Mouse (Mus musculus) kidney, embryonic 16.5 days (tissue): ENCODE data around the gene Tescl. TPM values are rescaled to one million over a fixed set of nuclear protein-coding genes. Genes with fewer than 3 reads are reported as not detected.
A peak's percentile ranks its signal among the peaks of the same experiment; 100 is the strongest.

Experiments used
- ATAC-seq: fragments of 200-750 bp; cut with Nextera tagmentation; 2 replicates; pipeline ENCODE4 v1.8.0; 2017; ENCODE audit warnings: moderate TSS enrichment; ENCODE audit not compliant: low FRiP score, low TSS enrichment
- H3K27ac ChIP-seq: fragments of 300-500 bp; sonication (generic); 2 replicates; pipeline ENCODE4 v1.5.1; 2014; ENCODE audit warnings: low read length
- H3K27me3 ChIP-seq: fragments of 300-500 bp; sonication (generic); 2 replicates; pipeline ENCODE4 v1.6.1; 2014; ENCODE audit warnings: low read length, control low read depth, mixed read lengths; ENCODE audit not compliant: insufficient read depth
- H3K36me3 ChIP-seq: fragments of 300-500 bp; sonication (generic); 2 replicates; pipeline ENCODE4 v1.6.1; 2014; ENCODE audit warnings: low read length, control low read depth, mixed read lengths; ENCODE audit not compliant: insufficient read depth
- H3K4me1 ChIP-seq: fragments of 300-500 bp; sonication (generic); 2 replicates; pipeline ENCODE4 v1.6.1; 2014; ENCODE audit warnings: low read length, control low read depth, mixed read lengths; ENCODE audit not compliant: insufficient read depth
- H3K4me2 ChIP-seq: fragments of 300-500 bp; sonication (generic); replicated peaks from 2 replicates; pipeline ENCODE4 v1.6.1; 2014; ENCODE audit warnings: low read depth, low read length
- H3K4me3 ChIP-seq: fragments of 300-500 bp; sonication (generic); 2 replicates; pipeline ENCODE4 v1.5.1; 2014; ENCODE audit warnings: mild to moderate bottlenecking, low read length
- H3K9ac ChIP-seq: fragments of 300-500 bp; sonication (generic); replicated peaks from 2 replicates; pipeline ENCODE4 v1.6.1; 2014; ENCODE audit warnings: low read length
- H3K9me3 ChIP-seq: fragments of 300-500 bp; sonication (generic); 2 replicates; pipeline ENCODE4 v1.6.1; 2016; ENCODE audit warnings: low read length, control low read depth
- WGBS: fragments of 180-500 bp; shearing (Covaris S2); extraction: QIAGEN DNeasy Blood & Tissue Kit; methylation state at CpG from one replicate; pipeline ENCODE4 v1.1.7; 2014; 5-methylcytosine and 5-hydroxymethylcytosine counted together
- polyA plus RNA-seq: library from polyadenylated mRNA; unstranded; fragments of >200 nt; fragmentation: Nextera tagmentation; extraction: Ambion mirVana; gene quantifications from 2 replicates; pipeline ENCODE4 v1.2.1, GENCODE M21; 2015

Tescl gene
- polyA plus RNA-seq: 0.19 and 0.42 TPM in 2 replicates

DNA sequence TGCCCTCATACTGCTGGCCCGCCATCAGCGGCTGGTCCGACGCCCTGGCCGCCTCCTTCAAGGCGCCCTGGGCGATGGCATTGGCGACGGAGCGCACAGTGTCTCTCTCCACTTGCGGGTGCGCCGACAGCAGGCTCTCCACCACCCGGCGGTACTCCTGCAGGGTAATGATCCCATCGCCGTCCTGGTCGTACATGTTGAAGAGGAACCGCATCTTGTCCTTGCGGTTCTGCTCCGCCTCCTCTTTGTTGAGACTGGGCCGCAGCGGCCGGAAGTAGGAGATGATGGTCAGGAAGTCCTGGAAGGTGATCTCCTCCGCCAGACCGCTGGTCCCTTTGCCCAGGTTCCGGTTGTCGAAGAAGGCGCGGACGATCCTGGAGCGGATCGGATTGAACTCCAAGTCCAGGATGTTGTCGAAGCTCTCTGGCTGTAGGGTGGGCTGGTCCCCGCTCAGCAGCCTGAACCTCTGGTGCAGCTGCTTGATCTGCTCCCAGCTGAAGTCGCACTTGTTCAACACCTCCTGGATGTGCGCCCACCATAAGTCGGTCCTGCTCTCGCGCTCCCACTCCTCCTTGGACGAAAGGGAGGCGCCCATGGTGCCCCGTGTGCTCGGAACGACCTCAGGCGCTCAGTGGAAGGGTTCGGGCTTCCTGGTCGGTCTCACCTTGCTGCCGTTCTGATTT is at the start of gene Tescl:
Gene Tescl, minus strand, starts transcription at position 633 of the 683 bp plus-strand sequence.
- ATAC-seq: no peak
- 0 out of 2 replicates have a peak, but pooled peaks cover 2% of the 10 kb centered on the region for H3K9me3 ChIP-seq
- 0 out of 2 replicates have a peak within 1 kb of the TSS, but pooled peaks have one; percentile 11 for H3K9ac ChIP-seq
- H3K27ac ChIP-seq: no peak within 1 kb of the TSS
- no peaks in the 10 kb centered on the region for H3K4me1 ChIP-seq
- no peaks in the 10 kb centered on the region for H3K36me3 ChIP-seq
- H3K4me2 ChIP-seq: peak within 1 kb of the TSS; percentile 41
- H3K27me3 ChIP-seq: peaks cover 10% of the 10 kb centered on the region
- WGBS: 41% methylated on average over 49 of the region's 49 CpGs
- H3K4me3 ChIP-seq: peak within 1 kb of the TSS; percentile 19

DNA sequence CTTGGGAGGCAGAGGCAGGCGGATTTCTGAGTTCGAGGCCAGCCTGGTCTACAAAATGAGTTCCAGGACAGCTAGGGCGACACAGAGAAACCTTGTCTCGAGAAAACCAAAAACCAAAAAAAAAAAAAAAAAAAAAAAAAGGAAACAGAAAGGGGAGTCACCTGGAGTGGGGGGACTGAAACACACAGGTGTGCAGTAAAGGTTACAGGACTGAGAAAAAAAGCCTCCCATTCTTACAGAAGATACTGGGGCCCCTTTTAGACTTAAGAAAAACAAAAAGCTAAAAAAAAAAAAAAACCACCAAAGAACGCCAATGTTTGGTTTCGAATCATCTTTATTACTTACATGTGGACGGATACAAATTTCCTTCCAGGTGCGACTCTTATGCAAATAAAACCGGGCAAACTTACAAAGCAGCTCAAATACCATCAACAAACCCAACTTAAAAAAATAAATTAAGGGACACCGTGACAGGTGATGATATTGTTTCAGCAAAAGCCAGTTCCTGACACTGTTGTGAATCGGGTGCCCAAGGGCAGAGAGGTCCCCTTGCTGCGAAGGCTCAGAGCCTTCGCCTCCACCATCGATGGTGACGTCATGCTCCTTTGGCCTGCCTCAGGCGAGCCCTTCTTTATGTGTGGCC is 49.1 kb upstream of the Tescl start:
- WGBS: 81% methylated on average over 16 of the region's 16 CpGs
- no peak for ATAC-seq

DNA sequence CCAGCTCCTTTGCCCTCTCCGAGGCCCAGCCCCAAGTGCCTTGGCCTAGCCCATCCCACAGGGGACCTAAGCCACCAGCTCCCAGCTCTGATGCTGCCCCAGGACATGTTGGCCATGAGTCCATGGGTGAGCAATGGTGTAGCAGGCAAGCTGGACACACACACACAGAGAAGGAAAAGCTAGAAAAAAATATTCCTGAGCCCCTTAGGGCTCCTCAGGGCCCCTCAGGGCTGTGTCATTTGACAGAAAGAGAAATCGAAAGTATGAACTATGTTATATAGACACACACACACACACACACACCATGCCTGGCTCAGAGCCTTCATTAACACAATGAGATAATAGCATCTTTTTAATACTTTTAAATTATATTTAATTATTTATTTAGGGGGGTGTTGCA is 46.6 kb upstream of the Tescl start:
- ATAC-seq: no peak
- 60% methylated on average over 2 of the region's 2 CpGs for WGBS
- peaks cover 17% of the 10 kb centered on the region for H3K4me1 ChIP-seq

More for the DNA sequence above, 49.1 kb upstream of the Tescl start:
- no peak overlapping the region for H3K27ac ChIP-seq
- H3K27me3 ChIP-seq: no peaks in the 10 kb centered on the region
- no peak overlapping the region for H3K4me3 ChIP-seq
- peaks cover 7% of the 10 kb centered on the region for H3K4me1 ChIP-seq
- no peak overlapping the region for H3K4me2 ChIP-seq
- no peaks in the 10 kb centered on the region for H3K36me3 ChIP-seq
- no peaks in the 10 kb centered on the region for H3K9me3 ChIP-seq
- no peak overlapping the region for H3K9ac ChIP-seq

DNA sequence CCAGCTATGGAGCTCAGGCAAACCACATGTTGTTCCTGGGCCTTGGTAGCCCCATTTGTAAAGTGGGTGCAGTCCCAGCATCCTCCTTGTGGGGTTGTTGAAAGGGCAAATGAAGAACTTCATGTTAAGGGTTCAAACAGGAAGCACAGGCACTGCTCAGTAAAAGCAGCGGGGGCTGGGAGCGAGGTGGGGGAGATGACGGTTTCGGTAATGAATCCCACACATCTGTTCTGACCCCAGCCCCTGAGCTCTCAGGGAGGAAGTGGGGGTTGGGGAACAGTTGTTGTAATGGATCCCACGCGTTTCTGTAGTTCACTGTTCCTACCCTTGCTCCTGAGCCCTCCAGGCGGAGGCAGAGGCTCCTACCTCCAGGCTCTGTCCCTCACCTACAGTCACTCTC is 46.2 kb upstream of the Tescl start:
- no peak overlapping the region for H3K4me3 ChIP-seq
- WGBS: 14% methylated on average over 7 of the region's 7 CpGs
- 0 out of 2 replicates have a peak overlapping the region, but pooled peaks have one; percentile 16 for H3K9ac ChIP-seq
- ATAC-seq: no peak
- peaks cover 17% of the 10 kb centered on the region for H3K4me1 ChIP-seq
- H3K27me3 ChIP-seq: no peaks in the 10 kb centered on the region
- H3K9me3 ChIP-seq: no peaks in the 10 kb centered on the region
- no peaks in the 10 kb centered on the region for H3K36me3 ChIP-seq
- no peak overlapping the region for H3K4me2 ChIP-seq
- 0 out of 2 replicates have a peak overlapping the region, but pooled peaks have one; percentile 3 for H3K27ac ChIP-seq

More for the DNA sequence above, 46.6 kb upstream of the Tescl start:
- no peak overlapping the region for H3K4me3 ChIP-seq
- H3K9me3 ChIP-seq: no peaks in the 10 kb centered on the region
- H3K27me3 ChIP-seq: no peaks in the 10 kb centered on the region
- H3K9ac ChIP-seq: 0 out of 2 replicates have a peak overlapping the region, but pooled peaks have one; percentile 16
- no peaks in the 10 kb centered on the region for H3K36me3 ChIP-seq
- H3K27ac ChIP-seq: no peak overlapping the region
- no peak overlapping the region for H3K4me2 ChIP-seq

DNA sequence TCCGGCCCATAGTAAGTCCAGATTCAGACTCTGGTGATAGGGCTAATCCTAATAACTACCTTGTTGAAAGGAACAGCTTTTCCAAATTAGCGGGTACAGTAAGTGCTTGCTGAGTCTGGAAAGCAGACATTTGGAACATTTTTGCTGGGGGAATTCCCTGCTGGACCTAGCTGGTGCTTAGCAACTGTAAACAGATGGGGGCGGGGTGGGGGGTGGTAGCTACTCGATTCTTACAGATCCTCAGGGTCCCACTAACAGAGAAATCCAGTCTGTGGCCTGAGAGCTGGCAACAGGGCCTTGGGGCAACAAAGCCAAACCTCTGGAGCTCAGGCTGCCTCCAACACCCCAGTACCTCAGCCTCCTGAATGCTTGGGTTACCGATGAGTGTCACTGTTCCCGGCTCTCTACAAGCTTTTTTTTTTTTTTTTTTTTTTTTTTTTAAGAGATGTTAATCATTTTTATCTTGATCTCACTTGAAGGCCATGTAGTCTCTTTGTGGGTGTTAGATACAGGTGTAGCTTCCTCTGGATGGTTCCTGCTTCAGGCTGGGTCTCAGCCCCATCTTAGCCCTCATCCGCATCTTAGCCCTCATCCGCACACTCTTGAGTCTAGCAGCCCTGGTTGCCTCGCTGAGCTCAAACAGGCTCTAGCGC is 44.4 kb upstream of the Tescl start:
- Histone ChIP-seq H3K4me2 (no peak overlapping the region), H3K36me3 (no peaks in the 10 kb centered on the region), H3K27me3 (no peaks in the 10 kb centered on the region), H3K9ac (no peak overlapping the region), H3K9me3 (no peaks in the 10 kb centered on the region), H3K27ac (no peak overlapping the region), H3K4me3 (no peak overlapping the region), H3K4me1 (peaks cover 21% of the 10 kb centered on the region)
- no peak for ATAC-seq
- WGBS: 66% methylated on average over 10 of the region's 10 CpGs

DNA sequence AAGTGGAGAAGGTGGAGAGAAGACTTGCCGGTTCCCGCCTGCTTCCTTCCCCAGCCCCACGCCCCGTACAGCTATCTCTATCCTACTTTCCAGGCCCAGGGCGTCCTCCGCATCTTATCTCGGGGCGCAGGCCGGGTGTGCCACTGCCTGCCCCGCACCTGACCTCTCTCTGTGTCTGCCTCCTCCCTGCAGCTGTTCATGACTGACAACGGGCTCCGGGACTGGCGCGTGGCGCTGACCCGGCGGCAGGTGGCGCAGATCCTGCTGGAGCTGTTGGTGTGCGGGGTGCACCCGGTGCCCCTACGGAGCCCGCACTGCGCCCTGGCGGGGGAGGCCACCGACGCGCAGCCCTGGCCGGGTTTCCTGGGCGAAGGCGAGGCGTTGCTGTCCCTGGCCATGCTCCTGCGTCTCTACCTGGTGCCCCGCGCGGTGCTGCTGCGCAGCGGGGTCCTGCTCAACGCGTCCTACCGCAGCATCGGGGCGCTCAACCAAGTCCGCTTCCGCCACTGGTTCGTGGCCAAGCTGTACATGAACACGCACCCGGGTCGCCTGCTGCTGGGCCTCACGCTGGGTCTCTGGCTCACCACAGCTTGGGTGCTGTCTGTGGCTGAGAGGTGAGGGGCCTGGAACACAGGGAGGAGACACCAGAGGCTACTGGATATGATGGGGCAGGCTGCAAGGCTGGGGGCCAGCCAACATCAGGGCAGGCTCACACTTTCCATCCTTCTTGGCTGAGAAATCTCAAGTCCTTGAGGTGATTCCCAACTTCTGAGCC is 43.5 kb upstream of the Tescl start:
- Histone ChIP-seq H3K27me3 (no peaks in the 10 kb centered on the region), H3K9ac (peak overlapping the region; percentile 60), H3K4me1 (peaks cover 28% of the 10 kb centered on the region), H3K9me3 (no peaks in the 10 kb centered on the region), H3K27ac (no peak overlapping the region), H3K4me3 (peak overlapping the region; percentile 31), H3K4me2 (peak overlapping the region; percentile 50), H3K36me3 (no peaks in the 10 kb centered on the region)
- 6% methylated on average over 49 of the region's 49 CpGs for WGBS
- peak; percentile 37 for ATAC-seq

DNA sequence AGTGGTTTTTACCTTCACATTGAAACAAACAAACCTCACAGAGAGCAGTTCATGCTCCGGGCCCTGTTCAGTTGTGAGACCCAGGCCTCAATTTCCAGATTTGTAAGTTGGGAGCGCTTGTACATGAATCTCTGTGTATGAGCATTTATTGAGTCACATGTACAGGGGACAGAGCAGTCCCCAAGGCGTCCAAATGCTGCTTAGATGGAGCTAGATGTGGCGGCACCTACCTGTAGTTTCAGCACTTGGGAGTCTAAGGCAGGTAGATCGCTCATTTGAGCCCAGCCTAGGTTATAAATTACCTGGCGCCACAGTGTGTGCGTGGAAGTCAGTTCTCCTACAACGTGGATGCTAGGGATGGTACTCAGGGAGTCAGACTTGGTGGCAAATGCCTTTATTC is 42.7 kb upstream of the Tescl start:
- Histone ChIP-seq H3K4me1 (peaks cover 28% of the 10 kb centered on the region), H3K4me2 (no peak overlapping the region)
- WGBS: 81% methylated on average over 8 of the region's 8 CpGs

DNA sequence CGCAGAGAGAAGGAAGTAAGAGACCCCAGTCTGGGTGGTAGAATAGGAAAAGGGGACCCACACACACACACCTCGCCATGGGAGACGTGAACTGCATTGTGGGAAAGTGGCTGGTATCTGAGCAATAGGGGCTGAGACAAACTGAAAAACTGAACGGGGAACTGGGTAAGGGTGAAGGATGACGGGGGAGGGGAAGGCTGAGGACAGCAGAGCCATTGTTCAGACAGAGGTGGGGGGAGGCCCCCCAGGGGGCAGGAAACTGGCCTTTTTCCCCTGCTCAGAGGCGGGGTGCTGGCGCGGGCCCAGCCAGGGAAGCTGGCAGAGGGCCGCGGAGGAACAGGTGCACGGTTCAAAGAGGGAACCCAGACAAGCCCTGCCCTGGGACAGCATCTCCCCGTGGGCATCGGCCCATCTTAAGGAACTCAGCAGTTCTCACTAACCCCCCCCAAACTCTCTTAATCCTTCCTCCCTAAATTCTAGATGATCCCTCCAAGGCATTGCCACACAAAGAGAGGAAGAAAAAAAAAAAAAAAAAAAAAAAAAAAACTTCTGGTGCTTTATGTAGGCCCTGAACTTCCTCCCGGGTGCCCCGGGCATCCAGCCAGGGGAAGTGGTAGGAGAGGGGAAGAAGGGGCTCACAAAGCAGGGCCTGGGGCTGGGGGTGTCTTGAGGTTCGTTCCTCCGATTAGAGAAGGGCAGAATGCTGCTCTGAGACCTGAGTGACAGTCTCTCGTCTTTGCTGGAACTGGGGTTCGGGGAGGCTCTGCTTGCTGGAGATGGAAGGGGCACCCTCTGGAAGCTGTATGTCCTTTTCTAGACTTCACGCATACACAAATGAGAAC is 40.0 kb upstream of the Tescl start:
- Histone ChIP-seq H3K36me3 (no peaks in the 10 kb centered on the region), H3K27me3 (no peaks in the 10 kb centered on the region), H3K4me3 (no peak overlapping the region), H3K4me1 (peaks cover 25% of the 10 kb centered on the region), H3K4me2 (no peak overlapping the region), H3K27ac (peak overlapping the region; percentile 51), H3K9me3 (no peaks in the 10 kb centered on the region), H3K9ac (no peak overlapping the region)
- ATAC-seq: peak; percentile 30; the same call in 1 of the 2 replicates
- WGBS: 41% methylated on average over 20 of the region's 20 CpGs

More for the DNA sequence above, 42.7 kb upstream of the Tescl start:
- Histone ChIP-seq H3K27me3 (no peaks in the 10 kb centered on the region), H3K9me3 (no peaks in the 10 kb centered on the region), H3K4me3 (no peak overlapping the region), H3K36me3 (no peaks in the 10 kb centered on the region), H3K9ac (no peak overlapping the region), H3K27ac (no peak overlapping the region)
- no peak for ATAC-seq

DNA sequence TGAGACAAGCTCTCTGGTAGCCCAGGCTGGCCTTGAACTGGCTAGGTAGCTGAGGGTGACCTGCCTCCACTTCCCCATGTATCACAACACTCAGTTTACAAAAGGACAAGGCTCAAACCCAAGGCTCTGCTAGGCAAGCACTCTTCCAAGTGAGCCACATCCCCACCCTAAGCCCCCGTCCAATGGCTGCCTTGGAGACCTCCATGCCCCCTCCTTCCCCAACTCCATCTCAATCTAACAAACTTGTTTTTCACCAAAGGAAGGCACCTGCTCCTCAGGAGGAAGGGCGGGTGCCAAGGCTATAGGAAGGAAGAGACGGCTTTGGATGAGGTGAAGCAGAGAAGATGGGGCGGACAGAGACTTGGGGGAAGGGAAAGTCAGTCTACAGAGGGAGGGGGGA is 39.0 kb upstream of the Tescl start:
- 77% methylated on average over 3 of the region's 4 CpGs for WGBS
- no peaks in the 10 kb centered on the region for H3K36me3 ChIP-seq
- H3K27me3 ChIP-seq: no peaks in the 10 kb centered on the region
- H3K9me3 ChIP-seq: no peaks in the 10 kb centered on the region
- H3K27ac ChIP-seq: peak overlapping the region; percentile 51; the same call in 1 of the 2 replicates
- H3K4me2 ChIP-seq: no peak overlapping the region
- no peak overlapping the region for H3K9ac ChIP-seq
- no peak for ATAC-seq
- no peak overlapping the region for H3K4me3 ChIP-seq
- peaks cover 25% of the 10 kb centered on the region for H3K4me1 ChIP-seq
